Mouse (Mus musculus): Measurements from ENCODE around the gene Gdf10. TPM values are rescaled to one million over a fixed set of nuclear protein-coding genes. Genes with fewer than 3 reads are reported as not detected.

Gdf10 gene
- polyA plus RNA-seq, 1 experiment from 2014 or later = 11.8 TPM

DNA sequence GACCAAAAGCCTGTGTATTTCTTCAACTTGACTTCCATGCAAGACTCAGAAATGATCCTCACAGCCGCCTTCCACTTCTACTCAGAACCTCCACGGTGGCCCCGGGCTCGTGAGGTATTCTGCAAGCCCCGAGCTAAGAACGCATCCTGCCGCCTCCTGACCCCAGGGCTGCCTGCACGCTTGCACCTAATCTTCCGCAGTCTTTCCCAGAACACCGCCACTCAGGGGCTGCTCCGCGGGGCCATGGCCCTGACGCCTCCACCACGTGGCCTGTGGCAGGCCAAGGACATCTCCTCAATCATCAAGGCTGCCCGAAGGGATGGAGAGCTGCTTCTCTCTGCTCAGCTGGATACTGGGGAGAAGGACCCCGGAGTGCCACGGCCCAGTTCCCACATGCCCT is 8.5 kb downstream of the Gdf10 start:
- 63% methylated on average over 17 of the region's 17 CpGs for WGBS
- Histone ChIP-seq H3K36me3 (ENCODE audit: control insufficient read depth, insufficient read depth, low read length) (no peaks in the 10 kb centered on the region), H3K4me3 (ENCODE audit: low read depth, low read length) (no peak overlapping the region), H3K27ac (ENCODE audit: low read depth, low read length) (no peak overlapping the region), H3K27me3 (ENCODE audit: control insufficient read depth, insufficient read depth, low read length) (no peaks in the 10 kb centered on the region), H3K4me1 (ENCODE audit: control insufficient read depth, insufficient read depth, low read length) (no peaks in the 10 kb centered on the region), H3K4me2 (ENCODE audit: low read depth, low read length) (no peak overlapping the region), H3K9me3 (ENCODE audit: control insufficient read depth, low read length) (no peaks in the 10 kb centered on the region), H3K9ac (replicated peaks; ENCODE audit: low read depth, low read length) (no peak overlapping the region)
- ATAC-seq (ENCODE audit: low read depth) = no peak

DNA sequence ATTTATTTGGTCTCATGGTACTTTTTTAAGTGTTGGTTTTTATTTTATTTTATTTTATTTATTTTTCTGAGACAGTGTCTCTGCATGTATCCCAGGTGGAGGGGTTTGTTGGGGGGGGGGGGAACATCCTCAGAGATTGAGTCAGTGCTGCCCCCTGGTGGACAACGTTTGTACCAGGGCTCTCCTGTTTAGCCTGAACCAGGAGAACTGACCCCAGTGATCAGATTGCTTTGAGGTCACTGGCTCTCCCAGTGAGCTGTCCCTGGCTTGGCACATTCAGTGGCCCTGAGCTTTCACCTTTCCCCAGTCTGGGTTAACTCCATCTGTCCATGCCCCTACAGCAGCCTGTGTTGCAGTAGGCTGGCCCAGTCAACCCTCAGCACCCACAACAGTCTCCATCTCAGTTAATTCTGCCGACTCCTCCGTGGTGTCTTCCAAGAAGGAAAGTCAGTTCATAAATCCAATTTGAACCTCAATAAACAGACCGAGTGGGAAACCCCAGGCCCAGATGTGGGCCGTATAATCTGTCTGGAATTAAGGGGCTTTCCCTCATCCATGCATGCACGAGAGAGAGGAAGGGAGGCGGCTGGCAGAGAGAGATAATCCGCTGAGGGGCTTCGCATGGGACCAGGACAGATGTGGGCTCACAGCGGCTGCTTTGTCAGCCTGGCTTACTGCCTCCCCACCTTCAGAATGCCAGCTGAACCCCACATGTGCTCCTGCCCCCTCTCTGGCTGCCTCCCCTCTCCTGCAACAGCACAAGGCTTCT is 9.7 kb downstream of the Gdf10 start:
- WGBS = 67% methylated on average over 10 of the region's 10 CpGs
- H3K27ac ChIP-seq (ENCODE audit: low read depth, low read length) = no peak overlapping the region
- H3K4me2 ChIP-seq (ENCODE audit: low read depth, low read length) = no peak overlapping the region
- H3K27me3 ChIP-seq (ENCODE audit: control insufficient read depth, insufficient read depth, low read length) = no peaks in the 10 kb centered on the region
- no peak overlapping the region for H3K9ac ChIP-seq (replicated peaks; ENCODE audit: low read depth, low read length)
- H3K4me1 ChIP-seq (ENCODE audit: control insufficient read depth, insufficient read depth, low read length) = no peaks in the 10 kb centered on the region
- H3K9me3 ChIP-seq (ENCODE audit: control insufficient read depth, low read length) = no peaks in the 10 kb centered on the region
- no peaks in the 10 kb centered on the region for H3K36me3 ChIP-seq (ENCODE audit: control insufficient read depth, insufficient read depth, low read length)
- H3K4me3 ChIP-seq (ENCODE audit: low read depth, low read length) = no peak overlapping the region
- ATAC-seq (ENCODE audit: low read depth) = peak; percentile 67; the same call in 1 of the 2 replicates

DNA sequence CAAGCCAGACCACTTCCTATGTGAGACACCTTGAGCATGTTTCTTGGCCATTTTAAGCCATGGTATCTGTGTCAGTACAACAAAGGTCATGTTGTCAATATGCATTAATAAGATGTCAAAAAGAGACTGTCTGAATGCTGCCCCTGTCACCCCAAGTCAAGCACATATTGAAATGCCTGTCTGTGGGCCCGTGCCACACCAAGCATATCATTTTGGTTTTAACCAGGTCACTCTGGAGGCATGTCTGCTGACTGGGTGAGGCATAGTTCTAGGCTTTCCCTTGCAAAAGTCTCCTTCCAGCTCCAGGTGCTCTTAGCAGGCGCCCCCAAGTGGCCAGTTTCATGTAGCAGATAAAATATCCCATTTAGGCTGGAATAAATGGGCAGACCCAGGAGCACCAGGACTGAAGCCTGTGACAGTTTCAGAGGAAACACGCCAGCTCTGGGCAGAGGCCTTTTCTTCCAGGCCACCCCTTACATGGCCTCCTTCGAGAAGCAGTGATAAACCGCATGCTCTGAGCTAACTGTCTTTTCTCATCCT is 10.5 kb downstream of the Gdf10 start:
- Histone ChIP-seq H3K4me2 (ENCODE audit: low read depth, low read length) (no peak overlapping the region), H3K27ac (ENCODE audit: low read depth, low read length) (no peak overlapping the region), H3K9ac (replicated peaks; ENCODE audit: low read depth, low read length) (no peak overlapping the region), H3K4me1 (ENCODE audit: control insufficient read depth, insufficient read depth, low read length) (no peaks in the 10 kb centered on the region), H3K27me3 (ENCODE audit: control insufficient read depth, insufficient read depth, low read length) (no peaks in the 10 kb centered on the region), H3K4me3 (ENCODE audit: low read depth, low read length) (no peak overlapping the region), H3K36me3 (ENCODE audit: control insufficient read depth, insufficient read depth, low read length) (no peaks in the 10 kb centered on the region), H3K9me3 (ENCODE audit: control insufficient read depth, low read length) (no peaks in the 10 kb centered on the region)
- no peak for ATAC-seq (ENCODE audit: low read depth)
- WGBS = 49% methylated on average over 5 of the region's 5 CpGs

DNA sequence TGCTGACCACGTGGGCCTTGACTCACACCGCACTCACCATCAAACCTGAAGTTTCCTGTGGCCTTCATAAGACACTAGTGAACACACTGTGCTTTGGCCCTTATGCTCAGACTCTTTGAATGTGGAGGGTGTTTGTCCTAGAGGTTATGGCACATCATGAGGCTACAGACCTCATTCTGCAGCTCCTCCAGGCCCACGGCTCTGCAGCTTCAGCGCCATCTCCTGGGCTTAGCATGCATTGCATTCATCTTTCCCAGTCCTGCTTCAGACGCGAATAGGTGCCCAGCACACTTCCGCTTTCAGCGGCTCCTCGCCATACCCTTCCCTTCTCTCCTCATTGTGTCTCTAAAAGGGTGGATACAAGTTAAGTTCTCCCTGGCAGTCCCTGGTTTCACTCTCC is 15.7 kb downstream of the Gdf10 start:
- Histone ChIP-seq H3K9me3 (ENCODE audit: control insufficient read depth, low read length) (no peaks in the 10 kb centered on the region), H3K27me3 (ENCODE audit: control insufficient read depth, insufficient read depth, low read length) (no peaks in the 10 kb centered on the region), H3K4me3 (ENCODE audit: low read depth, low read length) (no peak overlapping the region), H3K27ac (ENCODE audit: low read depth, low read length) (no peak overlapping the region), H3K4me2 (ENCODE audit: low read depth, low read length) (peak overlapping the region; percentile 23; the same call in 1 of the 2 replicates), H3K4me1 (ENCODE audit: control insufficient read depth, insufficient read depth, low read length) (no peaks in the 10 kb centered on the region), H3K36me3 (ENCODE audit: control insufficient read depth, insufficient read depth, low read length) (no peaks in the 10 kb centered on the region), H3K9ac (replicated peaks; ENCODE audit: low read depth, low read length) (no peak overlapping the region)
- 26% methylated on average over 9 of the region's 9 CpGs for WGBS
- peak; percentile 72 for ATAC-seq (ENCODE audit: low read depth)

DNA sequence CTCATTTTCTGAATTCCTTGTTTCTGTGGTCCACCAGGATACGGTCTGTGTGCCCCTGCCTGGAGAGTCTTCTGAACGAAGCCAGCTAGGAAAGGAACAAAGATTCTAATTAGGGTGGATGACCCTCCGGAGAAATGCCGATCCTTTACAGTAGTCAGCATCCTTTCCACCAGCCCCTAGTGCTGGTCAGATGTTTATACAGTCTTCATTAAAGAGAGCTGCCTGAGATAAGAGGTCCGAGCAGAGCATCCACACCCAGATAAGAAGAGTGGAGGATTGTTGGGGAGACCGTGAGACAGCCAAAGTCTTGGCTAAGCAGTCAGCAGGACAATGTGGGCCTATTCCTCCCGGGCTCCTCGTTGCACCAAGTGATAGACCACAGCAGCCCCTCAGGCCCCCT is 17.4 kb downstream of the Gdf10 start, which contains the start of gene Gdf2:
Gene Gdf2, plus strand, starts transcription at position 301 of the 400 bp plus-strand sequence.
- H3K36me3 ChIP-seq (ENCODE audit: control insufficient read depth, insufficient read depth, low read length) = no peaks in the 10 kb centered on the region
- no peak within 1 kb of the TSS for H3K4me3 ChIP-seq (ENCODE audit: low read depth, low read length)
- ATAC-seq (ENCODE audit: low read depth) = no peak
- H3K27me3 ChIP-seq (ENCODE audit: control insufficient read depth, insufficient read depth, low read length) = no peaks in the 10 kb centered on the region
- no peaks in the 10 kb centered on the region for H3K9me3 ChIP-seq (ENCODE audit: control insufficient read depth, low read length)
- H3K27ac ChIP-seq (ENCODE audit: low read depth, low read length) = no peak within 1 kb of the TSS
- H3K4me2 ChIP-seq (ENCODE audit: low read depth, low read length) = no peak within 1 kb of the TSS
- no peak within 1 kb of the TSS for H3K9ac ChIP-seq (replicated peaks; ENCODE audit: low read depth, low read length)
- 76% methylated on average over 8 of the region's 8 CpGs for WGBS
- H3K4me1 ChIP-seq (ENCODE audit: control insufficient read depth, insufficient read depth, low read length) = no peaks in the 10 kb centered on the region

DNA sequence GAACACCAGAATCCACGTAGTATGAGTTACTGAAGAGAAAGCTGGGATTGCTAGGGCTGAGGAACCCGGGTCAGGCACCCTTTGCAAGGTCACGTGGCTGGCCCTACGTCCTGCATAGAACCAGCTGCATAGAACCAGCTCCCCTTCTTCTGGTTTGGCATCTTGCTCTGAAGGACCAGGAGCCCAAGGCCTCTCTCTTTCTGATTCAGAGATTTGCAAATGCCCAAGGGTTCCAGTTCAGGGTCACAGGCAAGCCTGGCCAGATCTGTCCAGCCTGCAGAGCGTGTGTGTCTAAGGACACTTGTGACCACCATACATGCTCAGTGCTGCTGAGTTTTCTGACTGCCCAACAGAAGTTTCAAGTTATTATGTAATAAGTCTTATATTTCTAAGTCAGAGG is 18.8 kb downstream of the Gdf10 start:
- Histone ChIP-seq H3K9me3 (ENCODE audit: control insufficient read depth, low read length) (no peaks in the 10 kb centered on the region), H3K27ac (ENCODE audit: low read depth, low read length) (no peak overlapping the region), H3K36me3 (ENCODE audit: control insufficient read depth, insufficient read depth, low read length) (no peaks in the 10 kb centered on the region), H3K27me3 (ENCODE audit: control insufficient read depth, insufficient read depth, low read length) (no peaks in the 10 kb centered on the region), H3K4me2 (ENCODE audit: low read depth, low read length) (no peak overlapping the region), H3K4me1 (ENCODE audit: control insufficient read depth, insufficient read depth, low read length) (no peaks in the 10 kb centered on the region), H3K9ac (replicated peaks; ENCODE audit: low read depth, low read length) (no peak overlapping the region), H3K4me3 (ENCODE audit: low read depth, low read length) (no peak overlapping the region)
- WGBS = 88% methylated on average over 5 of the region's 5 CpGs
- ATAC-seq (ENCODE audit: low read depth) = no peak

DNA sequence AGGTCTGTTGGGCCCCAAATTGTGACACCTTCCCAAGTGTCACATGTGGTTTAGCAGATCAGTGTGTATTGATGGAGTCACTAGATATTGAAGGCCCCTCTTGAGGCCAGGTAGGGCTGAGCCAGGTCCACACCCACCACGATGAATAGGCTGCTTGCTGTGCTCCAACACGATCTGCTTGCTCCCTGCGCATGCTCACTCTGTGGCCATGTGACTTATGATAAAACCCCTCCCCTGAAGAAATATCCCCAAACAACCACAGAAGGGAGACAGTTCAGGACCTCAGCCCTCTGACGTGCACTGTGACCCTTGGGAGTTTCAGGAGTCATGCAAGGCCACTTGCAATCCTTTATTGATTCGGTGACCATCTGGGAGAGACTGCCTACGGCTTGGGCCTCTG is 22.7 kb downstream of the Gdf10 start:
- Histone ChIP-seq H3K27ac (ENCODE audit: low read depth, low read length) (no peak overlapping the region), H3K4me1 (ENCODE audit: control insufficient read depth, insufficient read depth, low read length) (no peaks in the 10 kb centered on the region), H3K36me3 (ENCODE audit: control insufficient read depth, insufficient read depth, low read length) (no peaks in the 10 kb centered on the region), H3K27me3 (ENCODE audit: control insufficient read depth, insufficient read depth, low read length) (no peaks in the 10 kb centered on the region), H3K4me2 (ENCODE audit: low read depth, low read length) (no peak overlapping the region), H3K9me3 (ENCODE audit: control insufficient read depth, low read length) (no peaks in the 10 kb centered on the region), H3K9ac (replicated peaks; ENCODE audit: low read depth, low read length) (no peak overlapping the region), H3K4me3 (ENCODE audit: low read depth, low read length) (no peak overlapping the region)
- 87% methylated on average over 6 of the region's 6 CpGs for WGBS
- ATAC-seq (ENCODE audit: low read depth) = no peak

DNA sequence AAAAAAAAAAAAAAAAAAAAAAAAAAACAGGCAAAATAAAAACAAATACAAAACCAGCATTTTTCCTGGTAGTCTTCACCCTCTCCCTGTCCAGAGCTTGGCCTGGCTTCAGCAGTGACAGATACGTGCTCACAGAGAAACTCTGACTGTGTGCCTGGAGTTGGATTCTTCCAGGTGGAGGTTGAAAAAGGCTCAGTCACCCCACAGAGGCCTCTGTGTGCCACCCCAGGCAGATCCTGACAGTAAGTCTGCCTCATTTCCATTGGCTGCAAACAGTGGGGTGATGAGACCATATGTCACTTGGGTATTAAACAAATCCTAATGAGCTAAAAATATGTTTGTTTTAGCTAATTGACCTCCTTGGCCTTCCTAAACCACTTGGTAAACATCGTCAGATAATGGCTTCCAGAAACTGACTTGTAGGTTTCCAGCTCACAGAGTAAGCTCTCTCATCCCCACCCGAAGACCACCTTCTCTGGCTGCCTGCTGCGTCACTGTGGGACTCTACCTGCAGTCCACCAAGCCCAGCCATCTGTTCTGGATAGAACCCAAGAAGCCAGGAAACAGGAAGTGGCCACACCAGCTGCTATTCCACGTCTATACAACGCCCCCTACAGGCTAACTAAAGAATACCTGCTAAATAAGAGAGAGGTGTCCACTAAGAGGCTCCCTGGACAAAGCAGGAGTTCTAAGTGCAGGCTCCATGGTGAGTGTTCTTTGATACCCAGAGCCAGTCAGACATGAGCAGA is 29.0 kb downstream of the Gdf10 start:
- no peak overlapping the region for H3K9ac ChIP-seq (replicated peaks; ENCODE audit: low read depth, low read length)
- H3K4me3 ChIP-seq (ENCODE audit: low read depth, low read length) = no peak overlapping the region
- H3K27me3 ChIP-seq (ENCODE audit: control insufficient read depth, insufficient read depth, low read length) = no peaks in the 10 kb centered on the region
- H3K9me3 ChIP-seq (ENCODE audit: control insufficient read depth, low read length) = no peaks in the 10 kb centered on the region
- no peak for ATAC-seq (ENCODE audit: low read depth)
- WGBS = 63% methylated on average over 6 of the region's 6 CpGs
- no peaks in the 10 kb centered on the region for H3K4me1 ChIP-seq (ENCODE audit: control insufficient read depth, insufficient read depth, low read length)
- no peak overlapping the region for H3K4me2 ChIP-seq (ENCODE audit: low read depth, low read length)
- no peak overlapping the region for H3K27ac ChIP-seq (ENCODE audit: low read depth, low read length)
- no peaks in the 10 kb centered on the region for H3K36me3 ChIP-seq (ENCODE audit: control insufficient read depth, insufficient read depth, low read length)

DNA sequence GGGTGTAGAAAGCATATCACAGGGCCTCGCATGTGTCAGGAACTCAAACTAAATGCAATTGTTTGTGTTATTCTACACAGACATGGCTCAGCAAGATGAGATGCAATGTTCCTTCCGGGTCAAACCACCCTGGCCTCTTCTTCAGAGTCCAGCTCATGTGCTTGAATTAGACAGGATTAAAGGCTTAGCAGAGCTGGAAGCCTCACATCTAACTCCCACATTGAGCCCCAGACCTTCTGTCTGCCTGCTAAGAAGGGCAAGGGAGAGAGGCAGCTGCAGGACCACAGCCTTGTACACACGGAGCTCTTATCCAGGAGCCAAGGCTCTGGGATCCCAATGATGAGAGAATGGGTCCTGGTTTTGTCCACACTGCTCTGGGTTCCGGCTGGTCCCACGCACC is 30.4 kb downstream of the Gdf10 start, which contains the start of gene Rbp3:
Gene Rbp3, plus strand, starts transcription at position 243 of the 400 bp plus-strand sequence.
- no peak within 1 kb of the TSS for H3K4me2 ChIP-seq (ENCODE audit: low read depth, low read length)
- no peak within 1 kb of the TSS for H3K9ac ChIP-seq (replicated peaks; ENCODE audit: low read depth, low read length)
- ATAC-seq (ENCODE audit: low read depth) = no peak
- WGBS = 93% methylated on average over 5 of the region's 5 CpGs
- H3K27me3 ChIP-seq (ENCODE audit: control insufficient read depth, insufficient read depth, low read length) = no peaks in the 10 kb centered on the region
- H3K9me3 ChIP-seq (ENCODE audit: control insufficient read depth, low read length) = no peaks in the 10 kb centered on the region
- no peak within 1 kb of the TSS for H3K4me3 ChIP-seq (ENCODE audit: low read depth, low read length)
- no peak within 1 kb of the TSS for H3K27ac ChIP-seq (ENCODE audit: low read depth, low read length)
- no peaks in the 10 kb centered on the region for H3K36me3 ChIP-seq (ENCODE audit: control insufficient read depth, insufficient read depth, low read length)
- H3K4me1 ChIP-seq (ENCODE audit: control insufficient read depth, insufficient read depth, low read length) = no peaks in the 10 kb centered on the region

Measured in neural tube, embryonic 14.5 days (tissue).